Mouse (Mus musculus) liver, embryonic 14.5 days (tissue): Measurements from ENCODE around the gene Cables2. TPM values are rescaled to one million over a fixed set of nuclear protein-coding genes. Genes with fewer than 3 reads are reported as not detected.

Experiments used
- ATAC-seq: fragments of 200-750 bp; cut with Nextera tagmentation; 2 replicates; pipeline ENCODE4 v1.8.0; 2017; ENCODE audit warnings: moderate number of reproducible peaks, mild to moderate bottlenecking, moderate library complexity; ENCODE audit not compliant: insufficient read depth
- DNase-seq, 3 experiments: peaks; one replicate each; pipeline ENCODE4 v3.0.0-alpha.2; 2012 to 2013; ENCODE audit warnings: low read depth in 3 of 3, low spot score in 3 of 3
- H3K27ac ChIP-seq: fragments of 300-500 bp; sonication (generic); 2 replicates; pipeline ENCODE4 v1.5.1; 2014; ENCODE audit warnings: moderate library complexity, mild to moderate bottlenecking, control low read depth, inconsistent platforms
- H3K27me3 ChIP-seq: fragments of 300-500 bp; sonication (generic); 2 replicates; pipeline ENCODE4 v1.6.1; 2014; ENCODE audit warnings: mild to moderate bottlenecking, low read length, moderate library complexity; ENCODE audit not compliant: control insufficient read depth, insufficient read depth
- H3K36me3 ChIP-seq: fragments of 300-500 bp; sonication (generic); replicated peaks from 2 replicates; pipeline ENCODE4 v1.6.1; 2014; ENCODE audit warnings: low read depth; ENCODE audit not compliant: control insufficient read depth, insufficient read depth
- H3K4me1 ChIP-seq, 2 experiments: fragments of 200-500 bp in 1 of 2; fragments of 300-500 bp in 1 of 2; sonication (generic) in 1 of 2; replicated peaks; 2 replicates each; pipeline ENCODE4 v1.6.1; 2012 to 2014; ENCODE audit warnings: antibody characterized with exemption in 1 of 2, inconsistent platforms in 1 of 2, low read length in 1 of 2; ENCODE audit not compliant: control insufficient read depth in 2 of 2, insufficient read depth in 2 of 2
- H3K4me2 ChIP-seq: fragments of 300-500 bp; sonication (generic); 2 replicates; pipeline ENCODE4 v1.6.1; 2014; ENCODE audit warnings: low read depth, mild to moderate bottlenecking, control low read depth, moderate library complexity
- H3K4me3 ChIP-seq, 2 experiments: fragments of 200-500 bp in 1 of 2; fragments of 300-500 bp in 1 of 2; sonication (generic) in 1 of 2; 2 replicates each; pipeline ENCODE4 v1.5.1; 2012 to 2014; ENCODE audit warnings: low read depth in 2 of 2, low read length in 2 of 2, mild to moderate bottlenecking in 2 of 2, control low read depth in 1 of 2, inconsistent platforms in 1 of 2, moderate library complexity in 1 of 2; ENCODE audit not compliant: insufficient read depth in 1 of 2
- H3K9ac ChIP-seq: fragments of 300-500 bp; sonication (generic); replicated peaks from 2 replicates; pipeline ENCODE4 v1.6.1; 2014; ENCODE audit warnings: mild to moderate bottlenecking, control low read depth, moderate library complexity
- H3K9me3 ChIP-seq: fragments of 300-500 bp; sonication (generic); 2 replicates; pipeline ENCODE4 v1.6.1; 2016; ENCODE audit warnings: low read length, mixed read lengths; ENCODE audit not compliant: control insufficient read depth
- CTCF ChIP-seq: IDR thresholded peaks from 2 replicates; pipeline ENCODE4 v1.5.1; 2016; ENCODE audit warnings: antibody characterized with exemption, low read depth, control low read depth
- EP300 ChIP-seq: IDR thresholded peaks from 2 replicates; pipeline ENCODE4 v1.6.1; 2016; ENCODE audit warnings: antibody characterized with exemption, low read depth
- WGBS: fragments of 180-500 bp; shearing (Covaris S2); extraction: QIAGEN DNeasy Blood & Tissue Kit; methylation state at CpG from one replicate; pipeline ENCODE4 v1.1.7; 2014; ENCODE audit not compliant: insufficient replicate concordance; 5-methylcytosine and 5-hydroxymethylcytosine counted together
- polyA plus RNA-seq, 2 experiments: library from polyadenylated mRNA; depleted of rRNA in 1 of 2; stranded (reverse) in 1 of 2; unstranded in 1 of 2; fragments of >200 nt; fragmentation: Nextera tagmentation in 1 of 2; extraction: Ambion mirVana in 1 of 2; gene quantifications; 2 replicates each; pipeline versions ENCODE4 v1.2.1 to v1.2.3; 2012 to 2014

The Cables2 gene
- polyA plus RNA-seq (2012; rRNA removed) (4.9 and 5.6 TPM in 2 replicates), polyA plus RNA-seq (2014; fragmentation: Nextera tagmentation; extraction: Ambion mirVana) (3.3 and 4.9 TPM in 2 replicates)

GRCm38 (mm10) chr2:180273394-180274244 is at the start of gene Cables2:
Cables2 (minus strand) TSS chr2:180273496.
- WGBS, result 4% methylated on average over 62 of the region's 68 CpGs
- Histone ChIP-seq H3K27ac (peak within 1 kb of the TSS; percentile 44), H3K4me1 (peaks cover 14 to 29% of the 10 kb centered on the region in 2 experiments), H3K9ac (peak within 1 kb of the TSS; percentile 85), H3K9me3 (no peaks in the 10 kb centered on the region), H3K4me3 (peak within 1 kb of the TSS; percentile 66 to 88), H3K36me3 (no peaks in the 10 kb centered on the region), H3K27me3 (no peaks in the 10 kb centered on the region), H3K4me2 (peak within 1 kb of the TSS; percentile 98)
- DNase-seq (peak; percentile 96 to 97 (median 97)), ATAC-seq (peak; percentile 94)
- no peak for TF ChIP-seq EP300
- TF ChIP-seq CTCF, result no peak

DNA sequence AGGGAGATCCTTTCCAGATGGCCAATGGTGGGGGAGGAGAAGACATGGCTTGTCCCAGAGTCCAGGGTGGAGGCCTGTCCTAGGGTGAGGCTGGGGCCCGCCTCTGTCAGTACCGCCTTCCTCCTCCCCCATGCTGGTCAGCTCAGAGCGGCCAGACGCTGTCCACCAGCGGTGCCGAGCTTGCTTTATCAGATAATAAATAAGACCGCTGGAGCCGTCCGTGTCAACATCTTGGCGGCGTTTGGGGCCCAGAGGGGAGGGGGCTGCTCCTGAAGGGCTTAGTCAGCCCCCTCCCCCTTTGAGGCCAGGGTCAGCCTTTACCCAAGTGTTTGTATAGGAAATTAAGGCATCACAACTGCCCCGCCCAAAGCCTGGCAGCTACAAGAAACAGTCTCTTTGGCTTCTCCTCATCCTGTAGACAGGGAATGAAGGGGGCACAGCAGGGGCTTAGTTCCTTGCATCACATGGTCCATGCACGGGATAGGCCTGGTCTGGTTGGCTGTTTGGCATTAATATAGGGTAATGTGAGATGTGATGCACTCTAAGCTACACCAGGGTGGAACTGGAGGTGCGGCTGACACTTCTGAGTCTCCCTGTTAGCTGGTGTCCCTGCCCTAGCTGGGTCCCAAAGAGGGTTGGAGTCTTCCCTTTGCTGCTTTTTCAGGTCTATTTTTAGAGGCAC is 49.5 kb upstream of the Cables2 start:
- Histone ChIP-seq H3K4me3 (no peak overlapping the region), H3K4me1 (no peaks in the 10 kb centered on the region), H3K4me2 (no peak overlapping the region), H3K27ac (no peak overlapping the region), H3K9me3 (no peaks in the 10 kb centered on the region), H3K36me3 (no peaks in the 10 kb centered on the region), H3K9ac (no peak overlapping the region), H3K27me3 (no peaks in the 10 kb centered on the region)
- ATAC-seq, result no peak
- TF ChIP-seq CTCF (no peak), EP300 (no peak)
- WGBS, result 50% methylated on average over 14 of the region's 14 CpGs
- DNase-seq, result no peak

- DNase-seq (no peak), ATAC-seq (0 out of 2 replicates have a peak, but pooled peaks have one; percentile 33)
- WGBS, result 49% methylated on average over 4 of the region's 4 CpGs
These were observed 46.9 kb upstream of the Cables2 start for GRCm38 (mm10) chr2:180320216-180320615.

DNA sequence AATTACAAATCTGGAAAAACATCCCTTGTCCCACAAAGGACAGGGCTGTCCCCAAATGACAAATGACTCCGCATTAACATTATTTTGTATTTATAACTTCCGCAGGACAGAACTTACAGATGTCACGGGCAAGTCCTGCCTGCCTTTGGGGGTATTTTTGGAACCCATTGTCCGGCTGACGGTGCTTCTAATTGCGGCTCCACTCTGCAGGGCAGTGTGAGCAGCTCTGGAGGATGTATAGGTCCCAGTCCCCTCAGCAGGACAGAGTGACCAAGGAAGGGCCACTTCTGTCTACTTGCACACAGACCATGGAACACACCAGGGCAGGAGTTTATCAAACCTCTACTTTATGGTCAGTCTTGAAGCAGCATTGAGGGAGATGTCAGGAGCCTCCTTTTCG is 44.3 kb upstream of the Cables2 start:
- H3K27ac ChIP-seq, result no peak overlapping the region
- H3K9ac ChIP-seq, result no peak overlapping the region
- H3K27me3 ChIP-seq, result no peaks in the 10 kb centered on the region
- H3K4me3 ChIP-seq, result no peak overlapping the region
- no peaks in the 10 kb centered on the region for H3K9me3 ChIP-seq
- TF ChIP-seq CTCF, result no peak
- TF ChIP-seq EP300, result no peak
- DNase-seq (no peak), ATAC-seq (no peak)
- no peaks in the 10 kb centered on the region for H3K4me1 ChIP-seq
- H3K4me2 ChIP-seq, result no peak overlapping the region
- no peaks in the 10 kb centered on the region for H3K36me3 ChIP-seq
- WGBS, result 59% methylated on average over 7 of the region's 7 CpGs

More at GRCm38 (mm10) chr2:180320216-180320615, 46.9 kb upstream of the Cables2 start:
- no peak for TF ChIP-seq EP300
- no peak for TF ChIP-seq CTCF
- no peak overlapping the region for H3K4me2 ChIP-seq
- H3K4me1 ChIP-seq, result no peaks in the 10 kb centered on the region
- no peak overlapping the region for H3K9ac ChIP-seq
- H3K4me3 ChIP-seq, result no peak overlapping the region
- no peaks in the 10 kb centered on the region for H3K9me3 ChIP-seq
- no peaks in the 10 kb centered on the region for H3K27me3 ChIP-seq
- no peak overlapping the region for H3K27ac ChIP-seq
- no peaks in the 10 kb centered on the region for H3K36me3 ChIP-seq

DNA sequence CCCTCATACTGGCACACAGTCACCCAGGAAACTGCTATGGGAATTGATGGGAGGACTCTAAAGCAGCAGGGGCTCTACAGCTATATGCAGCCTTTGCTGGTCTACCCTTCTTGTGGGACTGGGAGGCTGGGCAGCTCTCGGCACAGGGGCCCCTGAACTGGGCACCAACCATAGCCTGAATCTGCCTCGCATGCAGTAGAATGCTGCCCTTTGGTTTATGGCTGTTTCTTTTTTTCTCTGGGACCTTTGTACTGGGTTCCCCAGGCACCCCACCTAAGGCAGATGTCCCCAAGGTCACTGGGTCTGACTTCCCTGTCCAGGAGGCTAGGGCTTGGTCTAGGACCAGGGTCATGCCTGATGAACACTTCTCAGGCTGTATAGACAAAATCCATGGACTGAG is 41.0 kb upstream of the Cables2 start:
- H3K4me3 ChIP-seq, result no peak overlapping the region

More for the DNA sequence above, 41.0 kb upstream of the Cables2 start:
- Histone ChIP-seq H3K27ac (no peak overlapping the region), H3K27me3 (no peaks in the 10 kb centered on the region), H3K4me1 (no peaks in the 10 kb centered on the region), H3K9me3 (no peaks in the 10 kb centered on the region), H3K9ac (no peak overlapping the region), H3K36me3 (no peaks in the 10 kb centered on the region), H3K4me2 (no peak overlapping the region)
- ATAC-seq (no peak), DNase-seq (no peak)
- WGBS, result 55% methylated on average over 2 of the region's 2 CpGs
- TF ChIP-seq CTCF, result no peak
- TF ChIP-seq EP300, result no peak
